Comparison of ENCODE assay signal across 9 mouse cellular contexts in genomic region chr17:48098528-48098890, GRCm38 (mm10). TPM values are rescaled to one million over a fixed set of nuclear protein-coding genes. Genes with fewer than 3 reads are reported as not detected.
DNase-seq lines count a peak whose midpoint lies in the region; ATAC-seq lines count a peak whose summit lies in the region.
"Had no signal": no experiment of that assay in that cellular context is flagged by ENCODE, and none has a peak within 500 bp of the region (broad histone marks: within the 10 kb centered on the region; RNA-seq: fewer than 3 reads in every experiment).

No protein-coding gene starts in this region.

- peaks cover 66% of the 10 kb centered on the region for H3K27me3 ChIP-seq in kidney, embryonic 15.5 days
- peaks cover 54% of the 10 kb centered on the region for H3K27me3 ChIP-seq in embryonic facial prominence, embryonic 12.5 days
- H3K27me3 ChIP-seq in limb, embryonic 12.5 days: peaks cover 72% of the 10 kb centered on the region
- peaks cover 67% of the 10 kb centered on the region for H3K27me3 ChIP-seq in neural tube, embryonic 13.5 days

- H3K4me3 ChIP-seq in kidney, embryonic 15.5 days (replicated peaks): peak overlapping the region; percentile 33
- H3K4me3 ChIP-seq in embryonic facial prominence, embryonic 12.5 days: peak overlapping the region; percentile 32
- peak overlapping the region; percentile 39 for H3K4me3 ChIP-seq in limb, embryonic 12.5 days (replicated peaks)
- no peak overlapping the region for H3K4me3 ChIP-seq in neural tube, embryonic 13.5 days

- intact Hi-C loops in left cerebral cortex, postnatal 36 days (cut with DNase I): loop anchor here (5.0 kb wide), 1 partner anchor 176 kb away; the partner anchor contains the start of gene Foxp4

- WGBS in kidney, embryonic 15.5 days: 0% methylated on average over 19 of the region's 19 CpGs
- WGBS in embryonic facial prominence, embryonic 12.5 days: under 1% methylated on average over 16 of the region's 19 CpGs
- WGBS in limb, embryonic 12.5 days: 1% methylated on average over 19 of the region's 19 CpGs
- WGBS in neural tube, embryonic 13.5 days: under 1% methylated on average over 19 of the region's 19 CpGs

- no peaks in the 10 kb centered on the region for H3K36me3 ChIP-seq in kidney, embryonic 15.5 days
- no peaks in the 10 kb centered on the region for H3K36me3 ChIP-seq in embryonic facial prominence, embryonic 12.5 days
- no peaks in the 10 kb centered on the region for H3K36me3 ChIP-seq in limb, embryonic 12.5 days
- no peaks in the 10 kb centered on the region for H3K36me3 ChIP-seq in neural tube, embryonic 13.5 days

- H3K4me1 ChIP-seq in kidney, embryonic 15.5 days: peaks cover 61% of the 10 kb centered on the region
- peaks cover 55% of the 10 kb centered on the region for H3K4me1 ChIP-seq in embryonic facial prominence, embryonic 12.5 days
- H3K4me1 ChIP-seq in limb, embryonic 12.5 days (replicated peaks): peaks cover 65% of the 10 kb centered on the region
- H3K4me1 ChIP-seq in neural tube, embryonic 13.5 days (replicated peaks): peaks cover 55% of the 10 kb centered on the region

- no peak for ATAC-seq in kidney, embryonic 15.5 days (replicated peaks; ENCODE audit: low FRiP score)
- no peak for ATAC-seq in embryonic facial prominence, embryonic 12.5 days (ENCODE audit: insufficient number of reproducible peaks, insufficient read depth, low FRiP score, low TSS enrichment)
- ATAC-seq in limb, embryonic 12.5 days (ENCODE audit: insufficient number of reproducible peaks, insufficient read depth, low FRiP score, low TSS enrichment, low read depth): no peak
- no peak for ATAC-seq in neural tube, embryonic 13.5 days (ENCODE audit: low read depth)
- ATAC-seq in erythroid progenitor cell, adult 5-6 weeks (replicated peaks; ENCODE audit: low FRiP score, poor library complexity, severe bottlenecking): no peak

- H3K9me3 ChIP-seq in kidney, embryonic 15.5 days (replicated peaks): peaks cover 2% of the 10 kb centered on the region; the same call in 1 of the 2 replicates
- no peaks in the 10 kb centered on the region for H3K9me3 ChIP-seq in embryonic facial prominence, embryonic 12.5 days
- peaks cover 3% of the 10 kb centered on the region; the same call in 1 of the 2 replicates for H3K9me3 ChIP-seq in limb, embryonic 12.5 days
- H3K9me3 ChIP-seq in neural tube, embryonic 13.5 days: no peaks in the 10 kb centered on the region

- no peak overlapping the region for H3K9ac ChIP-seq in kidney, embryonic 15.5 days
- H3K9ac ChIP-seq in embryonic facial prominence, embryonic 12.5 days: no peak overlapping the region
- H3K9ac ChIP-seq in limb, embryonic 12.5 days (replicated peaks): no peak overlapping the region
- H3K9ac ChIP-seq in neural tube, embryonic 13.5 days: 0 out of 2 replicates have a peak overlapping the region, but pooled peaks have one; percentile 13

- H3K4me2 ChIP-seq in kidney, embryonic 15.5 days: peak overlapping the region; percentile 67
- H3K4me2 ChIP-seq in embryonic facial prominence, embryonic 12.5 days (replicated peaks): peak overlapping the region; percentile 82
- peak overlapping the region; percentile 74 for H3K4me2 ChIP-seq in limb, embryonic 12.5 days
- H3K4me2 ChIP-seq in neural tube, embryonic 13.5 days: peak overlapping the region; percentile 55

- 0 out of 2 replicates have a peak overlapping the region, but pooled peaks have one; percentile 9 for H3K27ac ChIP-seq in kidney, embryonic 15.5 days
- peak overlapping the region; percentile 46 for H3K27ac ChIP-seq in embryonic facial prominence, embryonic 12.5 days
- peak overlapping the region; percentile 26; the same call in 1 of the 2 replicates for H3K27ac ChIP-seq in limb, embryonic 12.5 days
- no peak overlapping the region for H3K27ac ChIP-seq in neural tube, embryonic 13.5 days (replicated peaks)

- DNase-seq in kidney, adult 11 months: no peak
- no peak for DNase-seq in cerebellum, adult 11-12 months
- DNase-seq in left cerebral cortex, postnatal 36 days (ENCODE audit: low spot score in 2 of 2): no peak

RNA-seq across cellular contexts. Expression of gene 1700067P10Rik, which starts 9.4 kb away (rescaled TPM):
- not detected in 2 replicates for polyA plus RNA-seq in kidney, embryonic 15.5 days (2015; fragmentation: Nextera tagmentation; extraction: Ambion mirVana)
- polyA plus RNA-seq in embryonic facial prominence, embryonic 12.5 days (2016; fragmentation: Nextera tagmentation; extraction: Ambion mirVana): not detected in 2 replicates
- polyA plus RNA-seq in limb, embryonic 12.5 days (2016; fragmentation: Nextera tagmentation; extraction: Ambion mirVana): not detected in 2 replicates
- polyA plus RNA-seq in neural tube, embryonic 13.5 days (2015; fragmentation: Nextera tagmentation; extraction: Ambion mirVana): 0.37 TPM in 1 of 2 replicates, not detected in the other
- not detected for total RNA-seq in left cerebral cortex, postnatal 36 days (2021)
- total RNA-seq in erythroid progenitor cell, adult 5-6 weeks (2015; ENCODE audit: low replicate concordance): not detected in 2 replicates
- total RNA-seq in erythroid progenitor cell, adult 5-6 weeks (2017; ENCODE audit: low replicate concordance): 0.51 TPM in 1 of 2 replicates, not detected in the other
- total RNA-seq: heart, postnatal 36 days had no signal

RNA-seq across cellular contexts. Expression of gene 9830107B12Rik, which starts 47.6 kb away (rescaled TPM):
- polyA plus RNA-seq in kidney, embryonic 15.5 days (2015; fragmentation: Nextera tagmentation; extraction: Ambion mirVana): not detected in 2 replicates
- not detected in 2 replicates for polyA plus RNA-seq in embryonic facial prominence, embryonic 12.5 days (2016; fragmentation: Nextera tagmentation; extraction: Ambion mirVana)
- polyA plus RNA-seq in limb, embryonic 12.5 days (2016; fragmentation: Nextera tagmentation; extraction: Ambion mirVana): not detected in 2 replicates
- polyA plus RNA-seq in neural tube, embryonic 13.5 days (2015; fragmentation: Nextera tagmentation; extraction: Ambion mirVana): not detected in 2 replicates
- total RNA-seq in left cerebral cortex, postnatal 36 days (2021): not detected
- 0.42 and 5.4 TPM in 2 replicates for total RNA-seq in erythroid progenitor cell, adult 5-6 weeks (2015; ENCODE audit: low replicate concordance)
- total RNA-seq in erythroid progenitor cell, adult 5-6 weeks (2017; ENCODE audit: low replicate concordance): 2.1 and 3.0 TPM in 2 replicates
